Mouse (Mus musculus) olfactory bulb, adult 2 months (tissue): ENCODE results near the gene Cebpg.

Source experiments
- CTCF ChIP-seq: fragments of 200-500 bp; IDR thresholded peaks from 2 replicates; pipeline ENCODE4 v1.5.1; 2012; ENCODE audit warnings: low read depth, mild to moderate bottlenecking, low read length, moderate library complexity; ENCODE audit not compliant: insufficient read depth
- POLR2A ChIP-seq: fragments of 200-500 bp; IDR thresholded peaks from 2 replicates; pipeline ENCODE4 v1.6.1; 2012; ENCODE audit warnings: mild to moderate bottlenecking, low read depth, low read length, moderate library complexity; ENCODE audit not compliant: insufficient read depth

DNA sequence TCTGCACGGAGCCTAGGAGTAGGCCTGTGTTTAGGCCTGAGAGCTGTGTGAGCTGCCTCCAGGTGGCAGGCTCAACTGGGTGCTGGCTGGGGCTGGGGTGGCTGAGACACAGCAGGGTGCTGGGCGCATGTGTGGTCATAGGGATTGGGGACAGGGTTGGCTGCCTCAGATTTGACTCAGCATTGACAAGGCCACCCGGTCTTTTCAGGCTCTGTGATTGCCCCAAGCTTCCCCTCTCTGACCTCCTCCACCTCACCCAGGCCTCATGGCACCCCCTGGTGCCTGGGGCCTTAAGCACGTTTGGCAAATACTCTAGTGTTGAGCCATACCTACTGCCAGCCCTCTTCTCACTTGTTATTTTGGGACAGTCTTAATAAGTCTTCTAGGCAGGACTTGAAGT is 33.1 kb downstream of the Cebpg start:
- TF ChIP-seq POLR2A, result no peak
- no peak for TF ChIP-seq CTCF
